Mouse (Mus musculus): ENCODE results near the gene Ica1. TPM values are rescaled to one million over a fixed set of nuclear protein-coding genes. Genes with fewer than 3 reads are reported as not detected.

The Ica1 gene
- polyA plus RNA-seq, 1 experiment from 2014 or later = 5.3 TPM

- no peak overlapping the region for H3K4me3 ChIP-seq (replicated peaks)
- no peaks in the 10 kb centered on the region for H3K9me3 ChIP-seq (replicated peaks)
- ATAC-seq (ENCODE audit: insufficient read depth) = no peak
- no peak overlapping the region for H3K9ac ChIP-seq
- H3K4me1 ChIP-seq (replicated peaks) = no peaks in the 10 kb centered on the region
- H3K4me2 ChIP-seq = no peak overlapping the region
- WGBS (ENCODE audit: insufficient replicate concordance) = 62% methylated on average over 2 of the region's 2 CpGs
- no peaks in the 10 kb centered on the region for H3K36me3 ChIP-seq (replicated peaks)
- H3K27ac ChIP-seq (replicated peaks) = no peak overlapping the region
- H3K27me3 ChIP-seq = no peaks in the 10 kb centered on the region
Measured at GRCm38 (mm10) chr6:8719692-8720091, 58.6 kb downstream of the Ica1 start.

- WGBS (ENCODE audit: insufficient replicate concordance) = 72% methylated on average over 7 of the region's 7 CpGs
- Histone ChIP-seq H3K27me3 (no peaks in the 10 kb centered on the region), H3K9ac (no peak overlapping the region), H3K9me3 (replicated peaks) (no peaks in the 10 kb centered on the region), H3K4me2 (no peak overlapping the region), H3K4me3 (replicated peaks) (no peak overlapping the region), H3K4me1 (replicated peaks) (no peaks in the 10 kb centered on the region), H3K36me3 (replicated peaks) (no peaks in the 10 kb centered on the region), H3K27ac (replicated peaks) (no peak overlapping the region)
- no peak for ATAC-seq (ENCODE audit: insufficient read depth)
Measured at GRCm38 (mm10) chr6:8717967-8718366, 60.3 kb downstream of the Ica1 start.

DNA sequence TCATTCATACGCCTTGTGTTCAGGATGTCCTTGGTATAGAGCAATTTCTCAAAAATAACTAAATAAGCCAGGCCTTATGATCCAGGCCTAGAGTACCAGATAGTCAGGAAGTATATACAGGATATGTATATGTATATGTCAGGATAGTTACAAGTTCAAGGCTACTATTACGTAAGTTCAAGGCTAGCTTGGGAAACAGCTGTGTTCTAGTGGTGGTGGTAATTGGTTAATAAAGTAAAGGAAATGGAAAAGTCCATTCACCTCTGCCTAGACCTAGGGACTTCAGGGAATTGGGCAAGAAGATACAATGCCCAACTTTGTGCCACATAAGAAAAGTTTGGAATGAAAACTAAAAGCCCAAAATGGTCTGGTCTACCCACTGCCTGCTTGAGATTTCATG, 61.7 kb downstream of the Ica1 start:
- Histone ChIP-seq H3K27ac (replicated peaks) (no peak overlapping the region), H3K9ac (no peak overlapping the region), H3K27me3 (no peaks in the 10 kb centered on the region), H3K4me2 (no peak overlapping the region), H3K9me3 (replicated peaks) (no peaks in the 10 kb centered on the region), H3K4me1 (replicated peaks) (no peaks in the 10 kb centered on the region), H3K36me3 (replicated peaks) (no peaks in the 10 kb centered on the region), H3K4me3 (replicated peaks) (no peak overlapping the region)
- 76% methylated on average over 2 of the region's 2 CpGs for WGBS (ENCODE audit: insufficient replicate concordance)
- ATAC-seq (ENCODE audit: insufficient read depth) = no peak

- WGBS (ENCODE audit: insufficient replicate concordance) = 69% methylated on average over 5 of the region's 5 CpGs
Measured at GRCm38 (mm10) chr6:8711246-8711645, 67.0 kb downstream of the Ica1 start.

GRCm38 (mm10) chr6:8694636-8695514, 83.4 kb downstream of the Ica1 start:
- Histone ChIP-seq H3K4me2 (no peak overlapping the region), H3K9ac (no peak overlapping the region), H3K27me3 (no peaks in the 10 kb centered on the region), H3K4me1 (replicated peaks) (0 out of 2 replicates have a peak, but pooled peaks cover 3% of the 10 kb centered on the region), H3K36me3 (replicated peaks) (no peaks in the 10 kb centered on the region), H3K9me3 (replicated peaks) (no peaks in the 10 kb centered on the region), H3K27ac (replicated peaks) (no peak overlapping the region), H3K4me3 (replicated peaks) (no peak overlapping the region)
- WGBS (ENCODE audit: insufficient replicate concordance) = 64% methylated on average over 12 of the region's 12 CpGs
- no peak for ATAC-seq (ENCODE audit: insufficient read depth)

More at GRCm38 (mm10) chr6:8711246-8711645, 67.0 kb downstream of the Ica1 start:
- Histone ChIP-seq H3K4me2 (no peak overlapping the region), H3K27ac (replicated peaks) (no peak overlapping the region), H3K36me3 (replicated peaks) (no peaks in the 10 kb centered on the region), H3K4me3 (replicated peaks) (no peak overlapping the region), H3K27me3 (no peaks in the 10 kb centered on the region), H3K4me1 (replicated peaks) (no peaks in the 10 kb centered on the region), H3K9me3 (replicated peaks) (no peaks in the 10 kb centered on the region), H3K9ac (no peak overlapping the region)
- ATAC-seq (ENCODE audit: insufficient read depth) = no peak

- Histone ChIP-seq H3K9me3 (replicated peaks) (no peaks in the 10 kb centered on the region), H3K27me3 (no peaks in the 10 kb centered on the region), H3K4me1 (replicated peaks) (0 out of 2 replicates have a peak, but pooled peaks cover 3% of the 10 kb centered on the region), H3K27ac (replicated peaks) (no peak overlapping the region), H3K36me3 (replicated peaks) (no peaks in the 10 kb centered on the region), H3K4me3 (replicated peaks) (no peak overlapping the region), H3K9ac (no peak overlapping the region), H3K4me2 (no peak overlapping the region)
- ATAC-seq (ENCODE audit: insufficient read depth) = no peak
- WGBS (ENCODE audit: insufficient replicate concordance) = 65% methylated on average over 10 of the region's 10 CpGs
Measured at GRCm38 (mm10) chr6:8693926-8694635, 84.2 kb downstream of the Ica1 start.

GRCm38 (mm10) chr6:8693141-8693881, 85.0 kb downstream of the Ica1 start:
- Histone ChIP-seq H3K4me2 (no peak overlapping the region), H3K27me3 (no peaks in the 10 kb centered on the region), H3K4me1 (replicated peaks) (0 out of 2 replicates have a peak, but pooled peaks cover 3% of the 10 kb centered on the region), H3K36me3 (replicated peaks) (no peaks in the 10 kb centered on the region), H3K27ac (replicated peaks) (no peak overlapping the region), H3K9me3 (replicated peaks) (no peaks in the 10 kb centered on the region), H3K4me3 (replicated peaks) (no peak overlapping the region), H3K9ac (no peak overlapping the region)
- 74% methylated on average over 11 of the region's 11 CpGs for WGBS (ENCODE audit: insufficient replicate concordance)
- ATAC-seq (ENCODE audit: insufficient read depth) = no peak

DNA sequence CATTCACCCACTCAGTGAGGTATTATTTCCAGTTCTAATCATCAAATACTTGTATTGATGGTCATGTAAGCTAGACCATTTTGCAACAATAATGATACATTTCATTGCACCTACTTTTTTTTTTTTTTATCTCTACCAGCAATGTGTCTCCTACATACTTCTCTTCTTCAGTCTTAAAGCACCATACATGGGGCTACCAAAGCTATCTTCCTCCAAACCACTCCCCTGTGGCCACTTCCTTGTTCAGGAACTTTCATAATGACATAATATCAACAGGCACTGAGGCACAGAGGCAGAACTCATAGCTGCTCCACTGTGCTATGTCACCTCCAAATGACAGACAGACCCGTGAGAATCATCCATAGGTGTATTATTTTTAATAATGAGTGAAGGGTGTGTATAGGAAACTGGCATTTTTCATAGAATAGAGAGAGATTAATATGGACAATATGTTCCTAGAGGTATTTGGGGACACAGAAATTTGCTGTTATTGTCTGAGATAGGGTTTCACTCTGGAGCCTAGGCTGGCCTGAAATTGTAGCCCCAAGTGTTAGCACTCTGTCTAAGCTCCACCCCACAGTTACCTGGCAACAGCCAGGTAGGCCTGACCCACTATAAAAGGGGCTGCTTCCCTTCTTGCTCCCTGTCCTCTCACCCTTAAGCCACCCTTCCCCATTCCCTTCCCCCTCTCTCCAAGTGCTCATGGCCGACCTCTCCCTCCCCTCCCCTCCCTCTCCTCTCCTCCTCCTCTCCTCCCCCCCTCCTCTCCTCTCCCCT, 86.9 kb downstream of the Ica1 start:
- 48% methylated on average over 2 of the region's 2 CpGs for WGBS (ENCODE audit: insufficient replicate concordance)
- Histone ChIP-seq H3K27me3 (no peaks in the 10 kb centered on the region), H3K9me3 (replicated peaks) (no peaks in the 10 kb centered on the region), H3K9ac (no peak overlapping the region), H3K4me2 (no peak overlapping the region), H3K4me3 (replicated peaks) (no peak overlapping the region), H3K27ac (replicated peaks) (no peak overlapping the region), H3K36me3 (replicated peaks) (no peaks in the 10 kb centered on the region), H3K4me1 (replicated peaks) (0 out of 2 replicates have a peak, but pooled peaks cover 3% of the 10 kb centered on the region)
- 0 out of 2 replicates have a peak, but pooled peaks have one; percentile 25 for ATAC-seq (ENCODE audit: insufficient read depth)

- Histone ChIP-seq H3K9me3 (replicated peaks) (no peaks in the 10 kb centered on the region), H3K27ac (replicated peaks) (no peak overlapping the region), H3K9ac (no peak overlapping the region), H3K27me3 (no peaks in the 10 kb centered on the region), H3K4me1 (replicated peaks) (0 out of 2 replicates have a peak, but pooled peaks cover 3% of the 10 kb centered on the region), H3K4me3 (replicated peaks) (no peak overlapping the region), H3K4me2 (no peak overlapping the region), H3K36me3 (replicated peaks) (no peaks in the 10 kb centered on the region)
- 53% methylated on average over 3 of the region's 3 CpGs for WGBS (ENCODE audit: insufficient replicate concordance)
- no peak for ATAC-seq (ENCODE audit: insufficient read depth)
Measured at GRCm38 (mm10) chr6:8690441-8690840, 87.8 kb downstream of the Ica1 start.

DNA sequence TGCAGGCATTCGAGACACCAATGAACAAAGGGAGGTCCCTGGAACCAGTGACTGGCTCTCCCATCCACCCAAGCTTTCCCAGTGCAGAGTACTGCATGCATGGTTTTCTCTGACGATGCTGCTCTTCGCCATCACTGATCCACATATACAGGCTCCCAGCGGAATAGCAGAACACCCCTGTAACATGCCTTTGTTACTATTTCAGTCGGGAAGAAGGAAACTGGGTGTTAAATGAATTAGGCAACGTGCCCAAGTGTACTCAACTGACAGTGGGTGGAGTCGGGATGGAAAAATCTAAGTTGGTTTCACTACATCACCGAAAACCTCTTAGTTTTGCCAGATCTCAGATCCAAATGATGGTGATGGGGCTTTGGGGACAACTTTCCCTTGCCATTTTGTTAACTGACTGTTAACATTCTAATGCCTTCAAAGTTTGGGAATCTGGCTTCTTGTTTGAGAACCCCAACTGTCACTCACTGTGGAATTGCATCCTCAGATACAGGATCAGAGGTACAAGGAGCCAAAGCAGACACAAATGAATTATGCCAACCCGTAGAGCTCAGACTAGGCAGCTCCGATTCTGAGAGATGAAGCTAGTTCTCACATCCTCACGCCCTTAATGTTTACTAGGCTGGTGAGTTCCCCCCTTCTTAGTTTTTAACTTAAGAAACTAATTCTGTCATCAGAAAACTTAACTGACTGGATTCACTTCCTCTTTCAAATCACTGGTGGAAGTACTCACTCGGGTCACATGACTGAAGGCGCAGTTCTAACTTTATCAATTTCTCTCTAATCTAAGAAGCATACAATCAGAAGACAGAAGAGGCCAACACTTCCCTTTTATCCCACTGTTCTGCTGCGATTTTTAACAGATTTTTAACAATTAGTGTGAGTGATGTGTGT, 91.4 kb downstream of the Ica1 start:
- Histone ChIP-seq H3K27me3 (no peaks in the 10 kb centered on the region), H3K9me3 (replicated peaks) (no peaks in the 10 kb centered on the region), H3K4me3 (replicated peaks) (no peak overlapping the region), H3K9ac (no peak overlapping the region), H3K27ac (replicated peaks) (no peak overlapping the region), H3K4me2 (no peak overlapping the region), H3K4me1 (replicated peaks) (no peaks in the 10 kb centered on the region), H3K36me3 (replicated peaks) (no peaks in the 10 kb centered on the region)
- WGBS (ENCODE audit: insufficient replicate concordance) = 65% methylated on average over 14 of the region's 14 CpGs
- ATAC-seq (ENCODE audit: insufficient read depth) = no peak
